Mouse (Mus musculus): ENCODE data around the gene Runx2. TPM values are rescaled to one million over a fixed set of nuclear protein-coding genes. Genes with fewer than 3 reads are reported as not detected.
A peak's percentile ranks its signal among the peaks of the same experiment; 100 is the strongest.

The Runx2 gene
- total and polyA plus RNA-seq, 2 experiments from 2014 or later: 0.83 to 1.5 TPM

DNA sequence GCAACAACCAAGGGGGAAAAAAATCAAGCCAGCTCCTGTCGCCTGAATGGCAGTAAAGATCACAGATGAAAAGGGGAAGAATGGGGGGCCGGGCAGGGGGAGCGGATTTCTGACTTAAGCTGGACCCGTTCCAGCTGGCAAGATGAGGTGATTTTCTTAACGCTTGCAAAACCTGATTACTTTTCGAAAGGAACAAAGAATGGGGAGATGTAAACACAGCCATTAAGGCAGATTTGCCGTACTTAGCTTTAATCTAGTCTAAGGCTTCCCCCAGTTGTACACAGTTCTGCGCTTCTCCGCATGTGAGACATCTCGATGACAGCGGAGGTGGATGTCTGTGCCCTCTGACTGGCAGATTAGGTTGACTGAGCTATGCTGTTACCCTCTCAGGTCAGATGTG is 144.6 kb downstream of the Runx2 start:
- no peak overlapping the region for H3K4me3 ChIP-seq (ENCODE audit: low read length)
- no peaks in the 10 kb centered on the region for H3K36me3 ChIP-seq (ENCODE audit: insufficient read depth, low read length)
- no peak for ATAC-seq
- peak overlapping the region; percentile 45 for H3K4me2 ChIP-seq (ENCODE audit: low read depth, low read length)
- H3K27ac ChIP-seq: no peak overlapping the region
- no peak for TF ChIP-seq CTCF (IDR thresholded peaks at IDR 0.05; ENCODE audit: low read depth)
- peaks cover 5% of the 10 kb centered on the region; the same call in 1 of the 2 replicates for H3K4me1 ChIP-seq (ENCODE audit: insufficient read depth, low read length)
- 23% methylated on average over 11 of the region's 11 CpGs for WGBS
- peak; percentile 48 for DNase-seq (ENCODE audit: low spot score)
- no peaks in the 10 kb centered on the region for H3K9me3 ChIP-seq (ENCODE audit: low read length)
- H3K27me3 ChIP-seq (ENCODE audit: insufficient read depth, low read length): no peaks in the 10 kb centered on the region
- no peak overlapping the region for H3K9ac ChIP-seq (replicated peaks; ENCODE audit: low read length)

DNA sequence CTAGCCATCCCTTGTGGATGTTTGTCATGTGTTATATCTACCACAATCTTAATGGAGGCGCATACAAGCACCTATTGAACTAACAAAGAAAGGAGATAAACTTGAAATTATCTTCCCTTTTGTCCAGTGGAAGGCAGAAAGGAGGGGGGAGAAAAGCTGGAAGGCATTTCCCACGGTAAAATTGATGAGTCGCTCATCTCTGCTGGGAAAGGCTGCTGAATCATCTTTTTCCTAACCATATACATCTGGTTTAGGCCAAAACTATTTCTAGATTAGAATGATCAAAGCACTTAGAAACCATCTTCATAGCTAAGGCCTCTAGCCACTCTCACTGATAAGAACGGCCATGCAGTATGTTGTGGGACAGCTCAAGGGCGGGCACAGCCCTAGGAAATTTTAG is 147.3 kb downstream of the Runx2 start:
- no peak overlapping the region for H3K9ac ChIP-seq (replicated peaks; ENCODE audit: low read length)
- H3K4me3 ChIP-seq (ENCODE audit: low read length): no peak overlapping the region
- no peaks in the 10 kb centered on the region for H3K27me3 ChIP-seq (ENCODE audit: insufficient read depth, low read length)
- H3K27ac ChIP-seq: no peak overlapping the region
- DNase-seq (ENCODE audit: low spot score) (no peak), ATAC-seq (no peak)
- no peaks in the 10 kb centered on the region for H3K36me3 ChIP-seq (ENCODE audit: insufficient read depth, low read length)
- no peaks in the 10 kb centered on the region for H3K9me3 ChIP-seq (ENCODE audit: low read length)
- TF ChIP-seq CTCF (IDR thresholded peaks at IDR 0.05; ENCODE audit: low read depth): no peak
- H3K4me1 ChIP-seq (ENCODE audit: insufficient read depth, low read length): peaks cover 5% of the 10 kb centered on the region; the same call in 1 of the 2 replicates
- H3K4me2 ChIP-seq (ENCODE audit: low read depth, low read length): no peak overlapping the region
- 85% methylated on average over 5 of the region's 5 CpGs for WGBS

DNA sequence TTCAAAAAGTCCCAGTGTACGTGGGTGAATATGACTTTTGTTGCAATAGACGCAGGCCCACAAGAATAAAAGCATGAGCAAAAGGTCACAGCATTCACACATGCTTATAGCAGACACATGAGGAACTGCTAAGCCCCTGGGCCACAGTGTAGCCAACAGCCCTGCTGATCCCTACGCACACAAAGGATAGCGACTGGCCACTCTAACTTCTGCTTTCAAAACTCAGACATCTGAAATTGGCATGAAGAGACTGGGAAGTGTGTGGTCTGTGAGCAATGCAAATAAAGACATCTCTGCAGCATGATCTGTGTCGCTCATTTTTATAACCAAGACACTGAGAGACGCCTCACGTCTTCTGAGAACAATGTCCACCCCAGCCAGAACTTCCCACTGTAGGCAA is 150.7 kb downstream of the Runx2 start:
- H3K27me3 ChIP-seq (ENCODE audit: insufficient read depth, low read length): no peaks in the 10 kb centered on the region
- no peak overlapping the region for H3K27ac ChIP-seq
- DNase-seq (ENCODE audit: low spot score) (no peak), ATAC-seq (no peak)
- no peaks in the 10 kb centered on the region for H3K4me1 ChIP-seq (ENCODE audit: insufficient read depth, low read length)
- H3K36me3 ChIP-seq (ENCODE audit: insufficient read depth, low read length): no peaks in the 10 kb centered on the region
- H3K4me3 ChIP-seq (ENCODE audit: low read length): no peak overlapping the region
- H3K9ac ChIP-seq (replicated peaks; ENCODE audit: low read length): no peak overlapping the region
- WGBS: 60% methylated on average over 7 of the region's 7 CpGs
- no peaks in the 10 kb centered on the region for H3K9me3 ChIP-seq (ENCODE audit: low read length)
- no peak for TF ChIP-seq CTCF (IDR thresholded peaks at IDR 0.05; ENCODE audit: low read depth)
- no peak overlapping the region for H3K4me2 ChIP-seq (ENCODE audit: low read depth, low read length)

DNA sequence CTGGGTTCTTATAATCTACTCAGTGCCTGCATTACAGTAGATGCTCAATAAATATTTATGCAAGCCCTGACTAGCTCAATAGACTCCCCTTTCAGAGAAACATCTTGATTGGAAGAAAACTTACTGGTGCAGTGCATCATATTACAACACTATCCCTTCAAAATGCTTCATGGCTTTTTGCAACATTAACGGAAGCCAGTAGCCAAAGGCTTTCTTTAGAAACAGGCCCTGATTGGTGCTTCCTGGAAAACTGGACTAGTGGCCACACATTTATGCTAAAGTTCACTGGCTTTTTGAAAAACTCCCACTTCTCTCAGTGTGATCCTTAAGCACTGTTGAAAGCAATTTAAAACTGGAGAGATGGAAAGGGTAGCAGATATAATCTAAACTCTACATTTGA is 151.4 kb downstream of the Runx2 start:
- no peak overlapping the region for H3K4me3 ChIP-seq (ENCODE audit: low read length)
- H3K4me2 ChIP-seq (ENCODE audit: low read depth, low read length): no peak overlapping the region
- WGBS: 82% methylated on average over 1 of the region's 1 CpGs
- no peak for DNase-seq (ENCODE audit: low spot score)
- H3K9ac ChIP-seq (replicated peaks; ENCODE audit: low read length): no peak overlapping the region
- H3K4me1 ChIP-seq (ENCODE audit: insufficient read depth, low read length): no peaks in the 10 kb centered on the region
- no peaks in the 10 kb centered on the region for H3K36me3 ChIP-seq (ENCODE audit: insufficient read depth, low read length)
- no peak for TF ChIP-seq CTCF (IDR thresholded peaks at IDR 0.05; ENCODE audit: low read depth)
- no peak overlapping the region for H3K27ac ChIP-seq
- H3K9me3 ChIP-seq (ENCODE audit: low read length): no peaks in the 10 kb centered on the region
- H3K27me3 ChIP-seq (ENCODE audit: insufficient read depth, low read length): no peaks in the 10 kb centered on the region
- ATAC-seq: no peak

DNA sequence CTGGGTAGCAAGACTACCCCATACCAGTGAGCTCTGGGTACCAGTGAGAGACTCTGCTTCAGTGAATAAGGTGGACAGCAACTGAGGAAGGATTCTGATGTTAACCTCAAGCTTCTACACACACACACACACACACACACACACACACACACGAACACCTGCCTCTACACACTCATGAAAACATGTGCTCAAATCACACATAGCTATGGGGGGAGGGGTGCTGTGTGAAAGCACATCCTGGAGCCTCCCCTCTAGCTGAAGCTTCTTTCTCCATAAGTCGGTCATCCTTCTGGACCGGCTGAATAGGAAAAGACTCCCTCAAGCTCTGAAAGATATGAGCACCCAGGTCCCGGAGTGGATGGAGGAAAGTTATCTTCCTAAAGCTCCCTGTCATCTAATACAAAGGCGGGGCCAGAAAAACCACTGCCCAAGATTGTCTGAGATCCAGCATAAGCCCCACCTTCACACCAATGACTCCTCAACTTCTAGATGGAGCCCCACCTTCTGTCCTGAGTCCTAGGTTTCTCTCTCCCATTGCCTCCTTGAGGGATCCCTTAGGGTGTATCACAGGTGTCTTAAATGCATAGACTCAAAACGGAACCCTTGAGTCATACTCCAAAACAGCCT is 152.4 kb downstream of the Runx2 start:
- Histone ChIP-seq H3K27ac (no peak overlapping the region), H3K4me2 (ENCODE audit: low read depth, low read length) (no peak overlapping the region), H3K4me1 (ENCODE audit: insufficient read depth, low read length) (no peaks in the 10 kb centered on the region), H3K9me3 (ENCODE audit: low read length) (no peaks in the 10 kb centered on the region), H3K36me3 (ENCODE audit: insufficient read depth, low read length) (no peaks in the 10 kb centered on the region), H3K4me3 (ENCODE audit: low read length) (no peak overlapping the region), H3K9ac (replicated peaks; ENCODE audit: low read length) (no peak overlapping the region), H3K27me3 (ENCODE audit: insufficient read depth, low read length) (no peaks in the 10 kb centered on the region)
- TF ChIP-seq CTCF (IDR thresholded peaks at IDR 0.05; ENCODE audit: low read depth): no peak
- no peak for DNase-seq (ENCODE audit: low spot score)
- ATAC-seq: no peak
- WGBS: 91% methylated on average over 6 of the region's 6 CpGs

DNA sequence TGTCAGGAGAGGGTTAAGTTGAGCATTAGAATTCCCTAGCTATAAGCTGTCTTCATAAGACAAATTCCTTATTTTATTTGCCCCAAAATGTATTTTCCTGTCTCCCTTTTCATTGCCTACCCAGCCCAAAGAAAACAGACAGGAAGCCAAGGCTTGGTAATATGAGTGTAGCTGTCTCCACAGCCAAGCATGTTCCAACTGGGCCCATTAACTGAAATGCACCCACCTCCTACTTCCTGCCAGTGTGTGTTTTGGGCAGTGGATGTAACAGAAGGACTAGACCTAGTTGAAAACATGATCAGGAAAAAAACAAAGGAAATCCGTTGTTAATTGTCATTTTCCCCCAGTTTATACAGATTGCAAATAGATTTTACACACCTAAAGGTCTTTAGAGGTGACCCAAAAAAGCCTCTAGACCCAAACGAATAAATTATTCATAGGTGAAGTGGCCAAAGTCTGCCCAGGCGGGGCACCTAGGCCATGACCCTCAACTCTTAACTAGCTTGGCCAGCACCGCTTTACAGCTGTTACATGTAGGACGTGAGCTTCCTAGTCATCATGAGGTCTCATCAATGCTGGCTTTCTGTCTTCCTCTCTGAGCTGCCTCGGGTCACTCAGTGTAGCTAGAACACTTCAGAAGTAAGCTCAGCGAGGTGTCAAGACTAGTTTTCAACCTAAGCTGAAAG is 154.3 kb downstream of the Runx2 start:
- WGBS: 86% methylated on average over 7 of the region's 7 CpGs
- H3K9me3 ChIP-seq (ENCODE audit: low read length): no peaks in the 10 kb centered on the region
- ATAC-seq: no peak
- no peak overlapping the region for H3K27ac ChIP-seq
- H3K36me3 ChIP-seq (ENCODE audit: insufficient read depth, low read length): no peaks in the 10 kb centered on the region
- DNase-seq (ENCODE audit: low spot score): no peak
- no peak overlapping the region for H3K4me2 ChIP-seq (ENCODE audit: low read depth, low read length)
- no peak for TF ChIP-seq CTCF (IDR thresholded peaks at IDR 0.05; ENCODE audit: low read depth)
- no peaks in the 10 kb centered on the region for H3K27me3 ChIP-seq (ENCODE audit: insufficient read depth, low read length)
- H3K4me3 ChIP-seq (ENCODE audit: low read length): no peak overlapping the region
- no peak overlapping the region for H3K9ac ChIP-seq (replicated peaks; ENCODE audit: low read length)
- no peaks in the 10 kb centered on the region for H3K4me1 ChIP-seq (ENCODE audit: insufficient read depth, low read length)

DNA sequence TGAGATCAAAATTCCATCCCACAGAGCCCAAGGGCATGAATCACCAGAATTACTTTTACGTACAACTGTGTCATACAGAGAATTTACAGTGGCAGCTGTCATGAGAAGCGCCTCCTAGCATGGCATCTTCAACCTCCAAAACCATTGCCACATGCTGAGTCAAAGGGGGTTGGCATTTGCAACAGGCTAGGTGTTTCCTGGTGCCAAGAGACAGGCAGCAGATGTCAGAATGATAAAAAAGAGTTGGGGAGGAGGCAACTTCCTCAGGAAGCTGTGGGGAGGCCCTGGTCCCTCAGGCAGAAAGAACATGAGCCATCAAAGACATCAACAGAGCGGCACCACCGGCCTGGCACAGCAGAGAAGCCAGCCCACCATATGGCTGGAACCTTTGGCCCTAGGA is 160.1 kb downstream of the Runx2 start:
- Histone ChIP-seq H3K4me3 (ENCODE audit: low read length) (no peak overlapping the region), H3K27me3 (ENCODE audit: insufficient read depth, low read length) (no peaks in the 10 kb centered on the region), H3K36me3 (ENCODE audit: insufficient read depth, low read length) (no peaks in the 10 kb centered on the region), H3K27ac (no peak overlapping the region), H3K9ac (replicated peaks; ENCODE audit: low read length) (no peak overlapping the region), H3K4me2 (ENCODE audit: low read depth, low read length) (no peak overlapping the region), H3K4me1 (ENCODE audit: insufficient read depth, low read length) (0 out of 2 replicates have a peak, but pooled peaks cover 3% of the 10 kb centered on the region), H3K9me3 (ENCODE audit: low read length) (no peaks in the 10 kb centered on the region)
- DNase-seq (ENCODE audit: low spot score): peak; percentile 33
- 68% methylated on average over 4 of the region's 4 CpGs for WGBS
- TF ChIP-seq CTCF (IDR thresholded peaks at IDR 0.05; ENCODE audit: low read depth): no peak
- ATAC-seq: no peak

Measured in hindbrain, postnatal 0 days (tissue).